Mouse (Mus musculus) cortical plate, adult 2 months (tissue): ENCODE data around the gene Sap30.

Experiments used
- CTCF ChIP-seq: fragments of 200-500 bp; IDR thresholded peaks from 2 replicates; pipeline ENCODE4 v1.5.1; 2011; ENCODE audit warnings: mild to moderate bottlenecking, control low read depth, low read length; ENCODE audit not compliant: insufficient read depth; ENCODE audit errors: extremely low read depth
- POLR2A ChIP-seq: fragments of 200-500 bp; IDR thresholded peaks from 2 replicates; pipeline ENCODE4 v1.6.1; 2011; ENCODE audit warnings: mild to moderate bottlenecking, low read length, control low read depth; ENCODE audit not compliant: insufficient read depth; ENCODE audit errors: extremely low read depth

DNA sequence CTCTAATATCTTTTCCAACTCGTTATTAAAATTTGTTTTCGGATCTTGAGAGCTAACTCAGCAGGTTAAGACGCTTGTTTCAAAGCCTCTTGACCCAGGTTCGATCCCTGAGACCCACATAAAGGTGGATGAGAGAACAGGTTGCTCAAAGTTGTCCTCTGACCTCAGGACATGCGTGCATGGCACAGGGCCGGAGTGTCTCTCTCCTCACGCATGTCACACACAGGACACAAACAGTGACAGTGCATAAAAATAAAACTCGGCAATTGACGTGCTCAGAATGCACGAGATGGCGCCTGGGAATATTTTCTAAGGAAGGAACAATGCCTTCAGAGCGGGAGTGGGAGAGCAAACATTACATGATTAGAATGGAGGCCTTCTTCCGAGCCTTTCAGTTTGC is 42.6 kb upstream of the Sap30 start:
- no peak for TF ChIP-seq CTCF
- TF ChIP-seq POLR2A = no peak
